Mouse (Mus musculus) ES-E14 (cell line): ENCODE results near the gene Ppara. TPM values are rescaled to one million over a fixed set of nuclear protein-coding genes. Genes with fewer than 3 reads are reported as not detected.

Source experiments
- DNase-seq: peaks from one replicate; pipeline ENCODE4 v3.0.0-alpha.2; 2013; ENCODE audit warnings: low read depth, low spot score
- H3K27ac ChIP-seq: 2 replicates; pipeline ENCODE4 v1.5.1; 2012; ENCODE audit warnings: low read depth, mild to moderate bottlenecking, low read length, moderate library complexity, mixed read lengths; ENCODE audit not compliant: poor library complexity, insufficient read depth, severe bottlenecking
- H3K36me3 ChIP-seq: 2 replicates; pipeline ENCODE4 v1.6.1; 2012; ENCODE audit warnings: mild to moderate bottlenecking, low read length, moderate library complexity, mixed read lengths; ENCODE audit not compliant: control insufficient read depth, poor library complexity, insufficient read depth, severe bottlenecking
- H3K4me1 ChIP-seq, 2 experiments: fragments of 150-350 bp in 1 of 2; sonication (generic) in 1 of 2; 2 replicates each; pipeline ENCODE4 v1.6.1; 2012; ENCODE audit warnings: low read length in 2 of 2, mild to moderate bottlenecking in 1 of 2, mixed read lengths in 1 of 2; ENCODE audit not compliant: control insufficient read depth in 2 of 2, insufficient read depth in 2 of 2, poor library complexity in 1 of 2
- H3K4me3 ChIP-seq, 2 experiments: fragments of 150-350 bp in 1 of 2; sonication (generic) in 1 of 2; 2 replicates each; pipeline ENCODE4 v1.5.1; 2012; ENCODE audit warnings: low read length in 2 of 2, low read depth in 1 of 2, mild to moderate bottlenecking in 1 of 2, mixed read lengths in 1 of 2; ENCODE audit not compliant: insufficient read depth in 1 of 2, poor library complexity in 1 of 2, severe bottlenecking in 1 of 2
- H3K9ac ChIP-seq: 2 replicates; pipeline ENCODE4 v1.6.1; 2012; ENCODE audit warnings: low read depth, mild to moderate bottlenecking, low read length, mixed read lengths; ENCODE audit not compliant: poor library complexity, insufficient read depth, severe bottlenecking
- H3K9me3 ChIP-seq: fragments of 150-350 bp; sonication (generic); 2 replicates; pipeline ENCODE4 v1.6.1; 2012; ENCODE audit warnings: low read depth, mild to moderate bottlenecking, low read length; ENCODE audit not compliant: control insufficient read depth, insufficient read depth
- CHD2 ChIP-seq: IDR thresholded peaks from 2 replicates; pipeline ENCODE4 v1.6.1; 2014; ENCODE audit warnings: mild to moderate bottlenecking, low read depth, low read length, inconsistent platforms
- HCFC1 ChIP-seq: IDR thresholded peaks from 2 replicates; pipeline ENCODE4 v1.6.1; 2012; ENCODE audit warnings: low read length, inconsistent platforms, borderline replicate concordance; ENCODE audit not compliant: insufficient read depth
- MAFK ChIP-seq: IDR thresholded peaks from 2 replicates; pipeline ENCODE4 v1.6.1; 2014; ENCODE audit warnings: mild to moderate bottlenecking, low read depth, low read length, inconsistent platforms; ENCODE audit not compliant: insufficient read depth
- ZC3H11A ChIP-seq: IDR thresholded peaks from 2 replicates; pipeline ENCODE4 v1.6.1; 2012; ENCODE audit warnings: low read depth, mild to moderate bottlenecking, inconsistent platforms, low read length, borderline replicate concordance
- ZNF384 ChIP-seq: IDR thresholded peaks from 2 replicates; pipeline ENCODE4 v1.6.1; 2012; ENCODE audit warnings: low read depth, low read length, inconsistent platforms
- in situ Hi-C, 2 experiments: fragments of 600-800 bp; cut with MboI; formaldehyde crosslinking; loops; one replicate each; pipeline ENCODE4 v1.15.1; 2025; ENCODE audit warnings: low sequenced_read_pairs in 2 of 2, inconsistent platforms in 1 of 2; ENCODE audit not compliant: unreplicated experiment in 2 of 2
- total RNA-seq: library from RNA; depleted of rRNA; stranded (reverse); fragments of 300-350 nt; gene quantifications from 2 replicates; pipeline ENCODE4 v1.2.3, GENCODE M21; 2012

Gene Ppara
- total RNA-seq, 1 experiment = 0.09 TPM

GRCm38 (mm10) chr15:85716045-85716444, 18.7 kb upstream of the Ppara start:
- Histone ChIP-seq H3K4me1 (peaks cover 0 to 1% of the 10 kb centered on the region in 2 experiments; a peak in 1 of 4 replicates), H3K4me3 (no peak overlapping the region), H3K27ac (no peak overlapping the region), H3K9me3 (no peaks in the 10 kb centered on the region), H3K9ac (no peak overlapping the region), H3K36me3 (no peaks in the 10 kb centered on the region)
- in situ Hi-C loops = no loop called here
- TF ChIP-seq MAFK (no peak), HCFC1 (no peak), ZC3H11A (no peak), CHD2 (no peak)
- DNase-seq = peak; percentile 68

GRCm38 (mm10) chr15:85716591-85716990, 18.2 kb upstream of the Ppara start:
- no peak for TF ChIP-seq HCFC1
- TF ChIP-seq CHD2 = no peak
- Histone ChIP-seq H3K9ac (no peak overlapping the region), H3K36me3 (no peaks in the 10 kb centered on the region), H3K27ac (no peak overlapping the region), H3K4me3 (no peak overlapping the region), H3K9me3 (no peaks in the 10 kb centered on the region), H3K4me1 (peaks cover 0 to 1% of the 10 kb centered on the region in 2 experiments; a peak in 1 of 4 replicates)
- in situ Hi-C loops = no loop called here
- DNase-seq = no peak

GRCm38 (mm10) chr15:85717008-85717407, 17.8 kb upstream of the Ppara start:
- DNase-seq = no peak
- H3K36me3 ChIP-seq = no peaks in the 10 kb centered on the region
- H3K4me3 ChIP-seq = no peak overlapping the region
- H3K4me1 ChIP-seq = peaks cover 0 to 1% of the 10 kb centered on the region in 2 experiments; a peak in 1 of 4 replicates
- in situ Hi-C loops = no loop called here
- H3K9ac ChIP-seq = no peak overlapping the region
- no peak overlapping the region for H3K27ac ChIP-seq
- no peak for TF ChIP-seq ZC3H11A
- TF ChIP-seq ZNF384 = no peak
- no peak for TF ChIP-seq CHD2
- TF ChIP-seq HCFC1 = no peak
- no peak for TF ChIP-seq MAFK
- H3K9me3 ChIP-seq = no peaks in the 10 kb centered on the region

GRCm38 (mm10) chr15:85717800-85718199, 17.0 kb upstream of the Ppara start:
- no peak overlapping the region for H3K4me3 ChIP-seq
- H3K27ac ChIP-seq = no peak overlapping the region
- no peaks in the 10 kb centered on the region for H3K36me3 ChIP-seq
- TF ChIP-seq ZNF384 (no peak), MAFK (no peak), CHD2 (no peak), HCFC1 (no peak), ZC3H11A (no peak)
- no peaks in the 10 kb centered on the region for H3K9me3 ChIP-seq
- in situ Hi-C loops = no loop called here
- no peaks in the 10 kb centered on the region for H3K4me1 ChIP-seq
- no peak for DNase-seq
- H3K9ac ChIP-seq = no peak overlapping the region

- TF ChIP-seq HCFC1 (no peak), ZNF384 (no peak), MAFK (no peak), ZC3H11A (no peak), CHD2 (no peak)
- no peak overlapping the region for H3K4me3 ChIP-seq
- H3K27ac ChIP-seq = no peak overlapping the region
- no peak for DNase-seq
- H3K9me3 ChIP-seq = no peaks in the 10 kb centered on the region
- H3K36me3 ChIP-seq = no peaks in the 10 kb centered on the region
- in situ Hi-C loops = no loop called here
- no peaks in the 10 kb centered on the region for H3K4me1 ChIP-seq
- no peak overlapping the region for H3K9ac ChIP-seq
Measured at GRCm38 (mm10) chr15:85719017-85719416, 15.8 kb upstream of the Ppara start.
